Mouse (Mus musculus) embryonic facial prominence, embryonic 15.5 days (tissue): Measurements from ENCODE around the gene Iqgap2. TPM values are rescaled to one million over a fixed set of nuclear protein-coding genes. Genes with fewer than 3 reads are reported as not detected.

Experiments used
- ATAC-seq: fragments of 200-750 bp; cut with Nextera tagmentation; 2 replicates; pipeline ENCODE4 v1.8.0; 2017; ENCODE audit warnings: low read depth, moderate TSS enrichment; ENCODE audit not compliant: insufficient number of reproducible peaks, low FRiP score, low TSS enrichment
- H3K27ac ChIP-seq: fragments of 300-500 bp; sonication (generic); replicated peaks from 2 replicates; pipeline ENCODE4 v1.5.1; 2015; ENCODE audit warnings: mild to moderate bottlenecking, inconsistent platforms
- H3K27me3 ChIP-seq: fragments of 300-500 bp; sonication (generic); 2 replicates; pipeline ENCODE4 v1.6.1; 2015; ENCODE audit warnings: inconsistent platforms
- H3K36me3 ChIP-seq: fragments of 300-500 bp; sonication (generic); 2 replicates; pipeline ENCODE4 v1.6.1; 2015; ENCODE audit warnings: mild to moderate bottlenecking, inconsistent platforms
- H3K4me1 ChIP-seq: fragments of 300-500 bp; sonication (generic); 2 replicates; pipeline ENCODE4 v1.6.1; 2015; ENCODE audit warnings: inconsistent platforms
- H3K4me2 ChIP-seq: fragments of 300-500 bp; sonication (generic); replicated peaks from 2 replicates; pipeline ENCODE4 v1.6.1; 2015; ENCODE audit warnings: mild to moderate bottlenecking, inconsistent platforms
- H3K4me3 ChIP-seq: fragments of 300-500 bp; sonication (generic); replicated peaks from 2 replicates; pipeline ENCODE4 v1.5.1; 2015; ENCODE audit warnings: mild to moderate bottlenecking, inconsistent platforms
- H3K9ac ChIP-seq: fragments of 300-500 bp; sonication (generic); 2 replicates; pipeline ENCODE4 v1.6.1; 2015; ENCODE audit warnings: inconsistent platforms
- H3K9me3 ChIP-seq: fragments of 300-500 bp; sonication (generic); replicated peaks from 2 replicates; pipeline ENCODE4 v1.6.1; 2016; ENCODE audit warnings: inconsistent platforms
- WGBS: fragments of 180-500 bp; shearing (Covaris S2); methylation state at CpG from one replicate; pipeline ENCODE4 v1.1.7; 2015; 5-methylcytosine and 5-hydroxymethylcytosine counted together
- polyA plus RNA-seq: library from polyadenylated mRNA; unstranded; fragments of >200 nt; fragmentation: Nextera tagmentation; extraction: Ambion mirVana; gene quantifications from 2 replicates; pipeline ENCODE4 v1.2.1, GENCODE M21; 2015

Gene Iqgap2
- polyA plus RNA-seq, 1 experiment from 2014 or later: 20.4 TPM

- no peak overlapping the region for H3K27ac ChIP-seq
- no peak overlapping the region for H3K9ac ChIP-seq
- no peak overlapping the region for H3K4me2 ChIP-seq
- WGBS: 89% methylated on average over 5 of the region's 5 CpGs
- H3K27me3 ChIP-seq: no peaks in the 10 kb centered on the region
- no peak for ATAC-seq
- H3K9me3 ChIP-seq: no peaks in the 10 kb centered on the region
- no peak overlapping the region for H3K4me3 ChIP-seq
- no peaks in the 10 kb centered on the region for H3K36me3 ChIP-seq
- peaks cover 7% of the 10 kb centered on the region; the same call in 1 of the 2 replicates for H3K4me1 ChIP-seq
Measured at GRCm38 (mm10) chr13:95828616-95829015, 63.1 kb downstream of the Iqgap2 start.

GRCm38 (mm10) chr13:95826178-95826577, 65.5 kb downstream of the Iqgap2 start:
- no peaks in the 10 kb centered on the region for H3K4me1 ChIP-seq
- H3K27me3 ChIP-seq: no peaks in the 10 kb centered on the region
- WGBS: 62% methylated on average over 6 of the region's 6 CpGs
- H3K4me2 ChIP-seq: no peak overlapping the region
- H3K36me3 ChIP-seq: no peaks in the 10 kb centered on the region
- no peak for ATAC-seq
- no peak overlapping the region for H3K9ac ChIP-seq
- H3K9me3 ChIP-seq: no peaks in the 10 kb centered on the region
- H3K4me3 ChIP-seq: no peak overlapping the region
- H3K27ac ChIP-seq: no peak overlapping the region

DNA sequence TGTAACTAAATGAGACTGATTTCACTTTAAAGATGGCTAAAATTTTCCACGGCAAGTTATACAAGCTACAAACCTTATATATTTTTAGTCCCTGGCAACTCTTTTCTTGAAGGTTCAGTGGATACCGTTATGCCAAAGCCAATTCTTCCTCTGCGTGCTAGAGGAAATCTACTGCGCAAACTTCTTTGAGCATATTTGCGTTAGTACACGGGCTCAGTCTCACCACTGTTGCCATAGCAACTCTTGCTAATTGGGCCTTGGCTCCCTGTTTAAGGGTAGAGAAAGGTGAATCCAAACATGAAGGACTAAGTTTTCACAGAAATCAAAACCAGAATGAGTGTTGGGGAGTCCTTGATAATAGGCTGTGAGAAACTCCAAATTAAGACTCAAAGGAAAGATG, 68.8 kb downstream of the Iqgap2 start:
- H3K27me3 ChIP-seq: no peaks in the 10 kb centered on the region
- H3K4me3 ChIP-seq: no peak overlapping the region
- H3K4me1 ChIP-seq: no peaks in the 10 kb centered on the region
- 78% methylated on average over 6 of the region's 6 CpGs for WGBS
- H3K36me3 ChIP-seq: no peaks in the 10 kb centered on the region
- H3K9me3 ChIP-seq: no peaks in the 10 kb centered on the region
- no peak overlapping the region for H3K9ac ChIP-seq
- H3K27ac ChIP-seq: no peak overlapping the region
- no peak overlapping the region for H3K4me2 ChIP-seq
- no peak for ATAC-seq

DNA sequence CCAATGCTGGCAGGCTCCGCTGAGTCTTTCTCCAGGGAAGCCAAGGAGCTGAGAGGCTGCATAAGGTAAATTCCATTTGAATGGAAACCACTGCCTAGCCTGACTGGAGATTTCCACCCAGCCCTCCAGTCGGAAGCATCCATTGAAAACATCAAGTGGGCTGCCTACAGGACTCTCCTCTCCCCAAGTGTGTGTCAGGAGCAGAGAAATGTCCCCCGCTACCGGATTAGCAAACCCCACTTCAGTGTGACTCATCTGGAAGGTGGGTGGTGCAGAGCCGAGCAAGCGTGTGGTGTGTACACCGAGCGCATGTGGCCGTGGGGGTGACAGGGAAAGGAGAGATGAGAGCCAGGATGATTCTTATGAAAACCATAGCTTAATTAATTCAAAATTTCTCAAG, 71.7 kb downstream of the Iqgap2 start:
- Histone ChIP-seq H3K4me3 (no peak overlapping the region), H3K36me3 (no peaks in the 10 kb centered on the region), H3K27ac (no peak overlapping the region), H3K4me1 (no peaks in the 10 kb centered on the region), H3K9ac (no peak overlapping the region), H3K4me2 (no peak overlapping the region), H3K9me3 (no peaks in the 10 kb centered on the region), H3K27me3 (no peaks in the 10 kb centered on the region)
- 79% methylated on average over 9 of the region's 9 CpGs for WGBS
- ATAC-seq: no peak

DNA sequence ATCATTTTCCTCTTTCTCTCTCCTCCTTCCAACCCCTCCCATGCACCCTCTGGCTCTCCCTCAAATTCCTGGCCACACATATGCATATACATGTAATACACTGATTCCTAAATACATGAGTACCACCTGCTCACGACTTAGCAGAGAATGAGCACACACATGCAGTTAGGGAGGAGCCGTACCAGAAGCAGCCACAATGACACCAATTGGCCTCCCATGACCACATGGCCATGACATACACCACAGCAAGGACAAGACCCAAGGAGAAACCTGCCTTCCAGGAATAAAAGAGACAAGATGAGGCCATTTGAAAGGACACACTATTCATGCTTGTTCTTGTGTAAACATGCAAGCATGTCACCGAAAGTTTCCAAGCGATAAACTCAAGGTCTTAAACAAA, 72.8 kb downstream of the Iqgap2 start:
- H3K4me2 ChIP-seq: no peak overlapping the region
- WGBS: 89% methylated on average over 4 of the region's 4 CpGs
- H3K9ac ChIP-seq: no peak overlapping the region
- no peak for ATAC-seq
- no peak overlapping the region for H3K27ac ChIP-seq
- no peaks in the 10 kb centered on the region for H3K27me3 ChIP-seq
- H3K36me3 ChIP-seq: no peaks in the 10 kb centered on the region
- H3K4me3 ChIP-seq: no peak overlapping the region
- H3K4me1 ChIP-seq: no peaks in the 10 kb centered on the region
- H3K9me3 ChIP-seq: no peaks in the 10 kb centered on the region

DNA sequence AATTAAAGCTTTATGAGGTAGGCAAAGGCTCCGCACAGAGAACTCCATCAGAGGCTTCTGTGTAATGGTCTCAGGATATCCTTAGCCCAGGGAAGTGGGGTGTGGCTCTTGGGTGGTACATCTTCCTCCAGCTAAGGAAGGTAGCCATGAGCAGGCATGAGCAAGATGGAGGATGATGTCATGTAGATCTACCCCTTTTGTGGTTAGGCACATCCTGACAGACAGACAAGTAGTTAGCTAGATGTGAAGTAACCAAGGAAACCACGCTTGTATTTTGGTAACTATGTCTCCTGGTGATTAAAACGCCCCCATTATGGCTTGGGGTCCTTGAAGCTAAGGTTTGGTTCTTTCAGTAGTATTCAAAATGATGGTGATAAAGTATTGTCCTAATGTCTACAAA, 78.1 kb downstream of the Iqgap2 start:
- WGBS: 85% methylated on average over 3 of the region's 3 CpGs

DNA sequence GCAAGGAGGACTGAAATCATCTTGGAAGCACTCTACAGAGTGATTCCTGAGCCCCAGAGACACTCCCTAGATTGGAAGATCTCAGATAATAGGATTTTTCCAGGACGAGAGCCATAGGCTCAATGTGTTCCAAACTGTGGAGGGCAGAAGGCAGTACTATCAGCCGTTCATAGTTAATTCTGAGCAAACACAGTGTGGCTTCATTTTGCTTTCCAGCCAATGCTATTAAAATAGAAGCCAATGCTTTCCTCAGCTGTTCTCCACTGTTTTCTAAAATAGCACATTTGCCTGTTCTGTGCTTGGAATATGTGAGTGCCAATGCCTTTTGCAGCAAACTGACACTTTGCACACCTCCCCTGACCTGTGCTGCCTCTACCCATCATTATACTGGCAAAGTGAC, 80.9 kb downstream of the Iqgap2 start:
- no peaks in the 10 kb centered on the region for H3K4me1 ChIP-seq
- WGBS: 64% methylated on average over 2 of the region's 2 CpGs
- H3K4me3 ChIP-seq: no peak overlapping the region
- no peaks in the 10 kb centered on the region for H3K9me3 ChIP-seq
- H3K27me3 ChIP-seq: no peaks in the 10 kb centered on the region
- no peak overlapping the region for H3K4me2 ChIP-seq
- H3K27ac ChIP-seq: no peak overlapping the region
- no peak overlapping the region for H3K9ac ChIP-seq
- ATAC-seq: no peak; the same call in 1 of the 2 replicates
- no peaks in the 10 kb centered on the region for H3K36me3 ChIP-seq

More for the DNA sequence above, 78.1 kb downstream of the Iqgap2 start:
- H3K27me3 ChIP-seq: no peaks in the 10 kb centered on the region
- no peaks in the 10 kb centered on the region for H3K4me1 ChIP-seq
- H3K9me3 ChIP-seq: no peaks in the 10 kb centered on the region
- no peak for ATAC-seq
- H3K4me3 ChIP-seq: no peak overlapping the region
- H3K9ac ChIP-seq: no peak overlapping the region
- H3K4me2 ChIP-seq: no peak overlapping the region
- no peak overlapping the region for H3K27ac ChIP-seq
- H3K36me3 ChIP-seq: no peaks in the 10 kb centered on the region

DNA sequence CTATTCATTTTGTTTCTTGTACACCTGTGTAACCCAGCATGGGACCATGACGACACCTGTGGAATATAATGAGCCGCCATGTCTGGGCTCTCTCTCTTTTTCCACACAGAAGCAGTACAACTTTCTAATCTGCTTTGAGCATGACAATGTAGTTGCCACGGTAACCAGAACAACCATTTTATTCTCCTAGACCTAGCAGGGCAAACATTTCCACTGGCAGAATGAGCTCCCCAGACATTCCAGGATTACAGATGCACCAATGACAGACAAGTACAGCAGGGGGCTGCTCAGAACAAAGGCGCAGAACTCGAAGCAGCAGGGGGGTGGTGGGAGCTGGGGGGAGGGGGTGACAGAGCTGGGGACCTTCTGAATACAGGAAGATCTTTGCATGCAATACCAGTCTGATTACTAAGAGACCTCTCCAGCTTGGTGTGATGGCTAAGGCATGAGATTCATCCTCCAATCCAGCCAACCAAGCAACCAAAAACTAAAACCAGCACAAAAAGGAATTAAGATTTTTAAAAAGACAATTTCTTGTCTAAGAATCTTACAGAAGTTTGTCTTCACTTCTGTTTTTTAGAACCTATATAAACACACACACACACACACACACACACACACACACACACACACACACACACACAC, 84.5 kb downstream of the Iqgap2 start:
- H3K27me3 ChIP-seq: no peaks in the 10 kb centered on the region
- no peak overlapping the region for H3K27ac ChIP-seq
- H3K4me2 ChIP-seq: no peak overlapping the region
- no peaks in the 10 kb centered on the region for H3K9me3 ChIP-seq
- H3K9ac ChIP-seq: no peak overlapping the region
- H3K4me1 ChIP-seq: no peaks in the 10 kb centered on the region
- 25% methylated on average over 5 of the region's 5 CpGs for WGBS
- no peaks in the 10 kb centered on the region for H3K36me3 ChIP-seq
- no peak overlapping the region for H3K4me3 ChIP-seq
- peak; percentile 15; the same call in 1 of the 2 replicates for ATAC-seq

- no peak overlapping the region for H3K9ac ChIP-seq
- ATAC-seq: no peak
- peaks cover 9% of the 10 kb centered on the region for H3K4me1 ChIP-seq
- no peak overlapping the region for H3K4me2 ChIP-seq
- H3K27me3 ChIP-seq: no peaks in the 10 kb centered on the region
- H3K9me3 ChIP-seq: no peaks in the 10 kb centered on the region
- H3K36me3 ChIP-seq: no peaks in the 10 kb centered on the region
- H3K27ac ChIP-seq: no peak overlapping the region
- WGBS: 56% methylated on average over 13 of the region's 13 CpGs
- H3K4me3 ChIP-seq: no peak overlapping the region
Measured at GRCm38 (mm10) chr13:95805469-95806166, 86.1 kb downstream of the Iqgap2 start.

GRCm38 (mm10) chr13:95804113-95804512, 87.6 kb downstream of the Iqgap2 start:
- Histone ChIP-seq H3K36me3 (no peaks in the 10 kb centered on the region), H3K27ac (no peak overlapping the region), H3K4me1 (peaks cover 11% of the 10 kb centered on the region), H3K27me3 (no peaks in the 10 kb centered on the region), H3K4me2 (no peak overlapping the region), H3K9me3 (no peaks in the 10 kb centered on the region), H3K4me3 (no peak overlapping the region), H3K9ac (no peak overlapping the region)
- 86% methylated on average over 6 of the region's 6 CpGs for WGBS
- no peak for ATAC-seq

DNA sequence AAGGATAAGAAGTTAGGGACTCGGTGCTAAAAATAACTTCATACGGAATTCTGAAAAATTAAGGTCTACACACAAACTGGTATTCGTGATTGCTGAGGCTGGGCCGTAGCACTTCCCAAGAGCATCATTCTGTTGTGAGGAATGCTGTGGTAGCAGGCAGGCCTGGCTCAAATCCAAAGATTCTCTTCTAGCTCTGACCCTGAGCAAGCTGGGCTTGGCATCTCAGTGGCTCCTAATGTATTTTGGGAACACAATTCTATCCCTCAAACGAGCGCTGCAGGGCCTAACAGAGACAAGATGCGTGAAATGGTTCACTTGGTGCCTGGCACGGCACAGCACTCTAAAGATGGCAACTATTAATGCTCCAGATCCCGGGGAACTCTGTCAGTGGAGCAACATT, 90.8 kb downstream of the Iqgap2 start:
- peaks cover 15% of the 10 kb centered on the region for H3K4me1 ChIP-seq
- H3K27ac ChIP-seq: peak overlapping the region; percentile 58
- H3K9ac ChIP-seq: no peak overlapping the region
- no peaks in the 10 kb centered on the region for H3K27me3 ChIP-seq
- no peaks in the 10 kb centered on the region for H3K36me3 ChIP-seq
- 40% methylated on average over 9 of the region's 9 CpGs for WGBS
- ATAC-seq: peak; percentile 57; the same call in 1 of the 2 replicates
- no peaks in the 10 kb centered on the region for H3K9me3 ChIP-seq
- no peak overlapping the region for H3K4me3 ChIP-seq
- no peak overlapping the region for H3K4me2 ChIP-seq

- no peak for ATAC-seq
- Histone ChIP-seq H3K4me2 (no peak overlapping the region), H3K27ac (peak overlapping the region; percentile 78), H3K36me3 (no peaks in the 10 kb centered on the region), H3K27me3 (no peaks in the 10 kb centered on the region), H3K4me1 (peaks cover 15% of the 10 kb centered on the region), H3K4me3 (no peak overlapping the region), H3K9ac (no peak overlapping the region), H3K9me3 (no peaks in the 10 kb centered on the region)
- 85% methylated on average over 4 of the region's 4 CpGs for WGBS
Measured at GRCm38 (mm10) chr13:95799322-95799721, 92.4 kb downstream of the Iqgap2 start.
